Mouse (Mus musculus): Measurements from ENCODE around the gene Nrxn1.
"Not testable (repeated sequence)": the region's sequence is repeated elsewhere in the genome, so short reads cannot be mapped to it uniquely, and the experiment has no call there.

The Nrxn1 gene

DNA sequence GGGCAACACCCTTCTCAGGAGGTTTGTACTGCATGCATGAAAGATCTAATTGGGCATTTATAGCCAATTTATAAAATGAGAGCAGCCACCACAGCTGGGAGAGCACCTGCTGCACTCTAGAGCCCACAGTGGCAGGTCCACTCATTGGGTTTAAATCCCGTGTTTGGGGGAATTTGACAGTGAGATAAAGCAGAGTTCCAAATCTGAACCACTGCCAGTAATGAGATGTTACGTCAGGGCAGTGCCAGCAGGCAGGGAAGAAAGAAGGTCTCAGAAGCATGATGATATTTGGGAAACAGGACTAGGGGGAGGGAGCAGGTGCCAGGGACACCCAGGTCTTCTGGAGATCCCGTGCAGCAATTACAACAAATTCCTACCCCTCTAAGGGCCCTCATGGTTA, 509.7 kb downstream of the Nrxn1 start:
- no peak for DNase-seq (ENCODE audit: low spot score)

DNA sequence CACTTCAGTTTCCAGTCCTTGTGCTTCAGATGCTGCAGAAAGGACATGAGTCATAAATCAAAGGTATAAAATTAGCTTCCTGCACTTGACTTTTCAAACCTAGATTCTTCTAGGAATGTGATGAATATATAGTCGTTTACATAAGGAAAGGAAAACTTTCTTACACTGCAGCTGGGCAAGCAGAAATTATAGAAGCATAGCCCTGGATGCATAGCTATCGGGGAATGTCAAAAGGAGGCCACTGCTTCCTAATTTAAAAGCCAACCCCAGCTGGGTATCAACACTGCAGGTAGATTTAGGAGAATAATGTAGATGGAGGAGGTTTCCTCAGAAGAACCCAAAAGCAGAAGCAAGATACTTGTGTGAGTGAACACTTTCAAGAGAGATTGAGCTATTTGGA, 523.0 kb downstream of the Nrxn1 start:
- DNase-seq (ENCODE audit: low spot score) = no peak

DNA sequence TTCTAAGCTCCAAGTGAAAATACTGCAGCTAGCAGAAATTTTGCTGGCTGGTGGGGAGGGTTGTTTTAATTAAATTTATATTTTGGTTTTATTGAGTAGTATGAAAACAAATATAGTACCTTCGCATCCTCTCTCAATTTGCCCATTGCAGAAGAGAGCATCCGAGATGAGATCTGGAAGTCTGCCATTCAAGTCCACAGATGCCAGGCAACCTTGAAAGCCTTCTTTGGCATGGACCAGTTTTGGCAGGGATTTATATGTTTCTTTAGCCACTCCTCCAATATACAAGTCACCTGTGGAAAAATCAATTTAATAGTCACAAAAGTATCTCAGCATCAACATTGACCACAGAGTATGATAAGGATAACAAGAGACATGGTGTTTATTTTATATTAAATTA, 527.7 kb downstream of the Nrxn1 start:
- no peak for DNase-seq (ENCODE audit: low spot score)

DNA sequence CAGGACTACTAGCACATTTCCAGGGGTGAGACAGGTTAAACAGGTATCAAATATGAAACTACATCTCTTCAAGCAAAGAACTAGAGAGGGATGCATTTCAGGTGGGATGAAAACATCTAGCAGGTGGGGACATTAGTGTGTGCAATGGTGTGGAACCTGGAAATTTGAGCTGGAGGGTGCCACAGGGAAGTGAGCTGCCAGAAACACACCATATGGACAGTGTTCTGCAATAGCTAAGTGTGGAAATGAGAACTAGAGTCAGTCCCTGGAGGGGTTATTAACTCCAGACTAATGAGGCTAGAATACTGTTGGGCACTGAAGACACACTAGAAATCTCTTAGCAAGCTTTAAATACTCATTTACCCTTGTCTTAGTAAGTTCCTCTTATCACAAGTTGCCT, 536.5 kb downstream of the Nrxn1 start:
- DNase-seq (ENCODE audit: low spot score) = no peak

DNA sequence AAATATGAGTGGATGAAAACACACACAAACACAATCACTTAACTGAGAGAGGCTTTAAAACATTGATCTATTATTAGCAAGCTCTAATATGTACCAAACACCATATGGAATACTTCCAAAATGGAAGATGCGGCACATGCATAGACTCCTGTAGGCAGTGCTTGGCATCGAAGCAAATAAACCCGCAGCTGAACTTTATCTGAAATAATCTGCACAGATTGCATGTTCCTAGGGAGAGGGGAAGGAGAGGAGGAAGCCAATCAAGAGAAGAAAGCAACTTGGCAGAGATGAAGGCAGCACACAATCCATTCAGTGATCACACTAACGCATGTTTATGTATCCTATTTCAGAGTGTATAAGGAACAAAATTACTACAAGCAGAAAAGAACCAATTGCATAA, 542.5 kb downstream of the Nrxn1 start:
- no peak for DNase-seq (ENCODE audit: low spot score)

DNA sequence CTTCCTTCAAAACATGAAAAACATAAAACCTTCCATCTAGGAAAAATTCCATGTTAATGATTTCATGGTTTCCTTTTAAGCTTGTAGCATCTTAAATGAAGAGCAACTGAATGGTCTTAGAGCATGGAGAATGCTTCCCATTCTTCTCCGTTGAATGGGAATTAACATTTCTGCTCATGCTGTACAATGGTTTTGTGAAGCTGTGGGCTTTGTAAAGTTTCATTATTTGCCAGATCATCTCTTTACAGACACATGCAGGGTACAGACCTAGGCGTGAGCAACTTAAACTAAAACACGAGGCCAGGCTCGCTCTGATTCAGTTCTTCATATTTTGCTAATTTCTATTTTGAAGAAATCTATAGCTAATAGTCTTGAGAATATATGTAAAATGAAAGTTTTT, 546.1 kb downstream of the Nrxn1 start:
- no peak for DNase-seq (ENCODE audit: low spot score)

DNA sequence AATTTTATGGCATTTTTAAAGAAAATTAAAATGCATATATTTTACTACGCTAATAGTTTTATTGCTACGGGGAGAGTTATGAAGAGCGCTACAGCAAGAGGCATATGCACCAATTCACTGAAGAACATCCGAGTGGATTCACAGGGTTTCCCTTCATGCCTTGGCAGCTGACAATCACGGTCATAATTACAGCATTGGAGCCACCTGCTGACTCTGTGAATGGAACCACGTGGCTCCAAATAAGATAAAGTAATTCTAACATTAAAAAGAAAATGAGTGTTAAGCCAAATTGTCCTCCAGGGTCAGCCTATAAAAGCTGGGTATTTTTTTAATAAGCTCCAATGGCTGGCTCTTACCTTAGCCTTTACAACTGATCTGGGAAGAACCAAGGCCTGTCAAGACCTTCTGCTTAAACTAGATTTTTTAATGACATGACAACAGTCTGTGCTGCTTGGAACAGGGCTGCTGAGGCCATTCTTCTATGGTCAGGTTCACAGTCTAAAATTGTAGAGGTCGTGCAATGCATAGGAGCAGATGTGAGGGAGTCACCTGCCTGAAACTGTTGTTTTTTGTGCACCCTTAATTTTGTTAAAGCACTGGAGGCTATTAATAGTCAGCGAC, 548.1 kb downstream of the Nrxn1 start:
- no peak for DNase-seq (ENCODE audit: low spot score)

DNA sequence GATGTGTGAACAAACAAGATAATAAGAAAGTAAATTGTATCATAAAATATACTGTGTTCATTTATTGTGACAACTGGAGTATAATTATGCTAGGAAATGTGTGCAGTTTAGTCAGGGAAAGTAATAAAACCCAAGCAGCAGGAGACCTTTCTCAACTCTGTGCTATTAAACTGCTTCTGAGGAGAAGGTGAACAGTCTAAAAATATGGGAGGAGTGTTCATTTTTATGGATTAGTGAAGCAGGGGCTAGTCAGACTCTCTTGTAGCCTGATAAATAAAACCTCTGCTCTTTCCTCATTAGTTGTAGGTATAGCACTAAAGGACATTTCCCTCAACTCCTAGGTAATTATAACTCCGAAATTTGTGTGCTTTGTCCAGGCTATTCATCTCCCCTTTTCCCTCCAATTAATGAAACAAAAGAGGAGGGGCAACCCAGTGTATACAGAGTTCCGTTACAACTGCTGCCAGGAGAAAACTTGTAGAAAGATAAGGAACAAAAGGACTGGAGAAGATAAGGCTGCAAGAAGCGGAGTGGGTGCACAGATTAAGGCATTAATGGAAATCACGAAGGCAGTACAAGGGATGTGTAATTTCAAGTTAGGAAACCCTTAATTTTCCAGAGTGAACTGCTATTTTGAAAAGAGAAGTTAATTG, 548.8 kb downstream of the Nrxn1 start:
- DNase-seq (ENCODE audit: low spot score) = no peak

DNA sequence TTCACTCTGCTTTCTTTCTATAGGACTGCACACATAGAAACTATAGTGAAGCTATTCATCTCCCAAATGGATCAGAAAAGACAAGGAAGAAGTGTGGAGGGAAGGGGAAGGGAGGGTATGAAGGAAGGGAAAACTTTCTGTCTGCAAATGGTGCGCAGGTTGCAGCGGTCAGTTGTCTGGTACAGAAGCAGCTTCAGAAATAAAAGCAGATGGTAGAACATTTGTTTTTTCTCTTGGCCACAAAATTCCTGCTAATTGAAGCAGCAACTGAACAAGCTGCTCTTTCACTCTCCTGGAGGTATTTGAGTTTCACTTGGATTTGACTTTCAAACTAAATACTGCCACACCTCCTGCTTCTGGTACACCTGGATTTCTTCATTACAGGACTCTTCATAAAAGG, 561.4 kb downstream of the Nrxn1 start:
- no peak for DNase-seq (ENCODE audit: low spot score)

DNA sequence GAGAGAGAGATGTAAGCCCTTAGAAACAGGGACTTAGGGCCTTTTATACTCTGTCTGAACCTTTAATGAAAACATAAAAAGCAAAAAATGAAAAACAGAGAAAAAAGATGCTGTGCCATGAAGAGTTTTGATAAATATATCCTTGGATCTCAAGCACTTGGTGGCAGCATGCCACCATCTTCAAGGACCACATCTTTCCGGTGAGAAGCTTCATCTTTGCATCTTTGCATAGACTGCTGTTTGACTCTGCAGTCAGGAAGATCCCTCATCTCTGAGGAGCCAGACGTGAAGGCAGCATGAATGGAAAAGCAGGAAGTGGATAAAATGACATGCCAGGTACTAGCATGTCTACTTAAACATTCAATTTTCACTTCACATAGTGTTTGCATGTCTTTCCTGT, 586.8 kb downstream of the Nrxn1 start:
- DNase-seq (ENCODE audit: low spot score) = no peak

DNA sequence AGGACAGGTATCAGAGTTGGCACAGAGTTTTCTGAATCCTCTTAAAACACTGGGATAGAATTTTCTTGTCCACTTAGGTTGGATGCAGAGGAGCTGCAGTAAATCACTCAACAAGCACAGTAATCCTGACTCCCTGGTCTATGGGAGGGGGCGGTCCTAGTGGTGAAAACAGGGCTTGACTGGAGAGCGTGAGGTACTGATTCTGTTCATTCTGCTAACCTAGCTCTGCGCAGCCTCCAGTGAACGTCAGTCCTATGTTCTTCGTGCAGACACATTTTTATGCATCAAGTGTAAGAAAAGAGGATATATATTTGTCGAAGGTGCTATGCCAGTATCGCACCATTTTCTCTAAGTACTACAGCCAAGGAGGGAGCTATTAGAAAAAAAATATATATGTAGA, 588.9 kb downstream of the Nrxn1 start:
- not testable (repeated sequence) for DNase-seq (ENCODE audit: low spot score)

DNA sequence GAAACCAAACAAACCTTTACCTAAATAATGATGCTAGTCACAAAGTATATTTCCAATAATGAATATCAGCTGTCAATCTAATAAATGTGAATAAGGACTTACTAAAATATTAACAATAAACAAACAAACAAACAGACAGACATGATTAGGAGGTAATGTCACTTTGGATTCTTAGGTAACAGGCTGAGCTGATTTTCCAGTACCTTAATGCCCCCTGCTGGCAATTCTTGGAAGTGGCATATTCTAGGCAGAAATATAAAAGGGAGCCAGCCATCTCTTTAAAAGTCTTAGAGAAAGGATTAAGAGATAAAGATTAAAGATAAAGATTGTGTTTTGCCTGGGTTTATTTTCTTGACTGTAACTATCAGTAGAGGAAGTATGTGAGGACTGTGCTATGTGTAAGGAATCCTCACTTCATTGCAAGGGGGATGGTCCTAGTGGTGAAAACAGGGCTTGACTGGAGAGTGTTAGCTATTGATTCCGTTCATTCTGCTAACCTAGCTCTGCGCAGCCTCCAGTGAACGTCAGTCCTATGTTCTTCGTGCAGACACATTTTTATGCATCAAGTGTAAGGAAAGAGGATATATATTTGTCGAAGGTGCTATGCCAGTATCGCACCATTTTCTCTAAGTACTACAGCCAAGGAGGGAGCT, 591.7 kb downstream of the Nrxn1 start:
- DNase-seq (ENCODE audit: low spot score) = peak; percentile 27

DNA sequence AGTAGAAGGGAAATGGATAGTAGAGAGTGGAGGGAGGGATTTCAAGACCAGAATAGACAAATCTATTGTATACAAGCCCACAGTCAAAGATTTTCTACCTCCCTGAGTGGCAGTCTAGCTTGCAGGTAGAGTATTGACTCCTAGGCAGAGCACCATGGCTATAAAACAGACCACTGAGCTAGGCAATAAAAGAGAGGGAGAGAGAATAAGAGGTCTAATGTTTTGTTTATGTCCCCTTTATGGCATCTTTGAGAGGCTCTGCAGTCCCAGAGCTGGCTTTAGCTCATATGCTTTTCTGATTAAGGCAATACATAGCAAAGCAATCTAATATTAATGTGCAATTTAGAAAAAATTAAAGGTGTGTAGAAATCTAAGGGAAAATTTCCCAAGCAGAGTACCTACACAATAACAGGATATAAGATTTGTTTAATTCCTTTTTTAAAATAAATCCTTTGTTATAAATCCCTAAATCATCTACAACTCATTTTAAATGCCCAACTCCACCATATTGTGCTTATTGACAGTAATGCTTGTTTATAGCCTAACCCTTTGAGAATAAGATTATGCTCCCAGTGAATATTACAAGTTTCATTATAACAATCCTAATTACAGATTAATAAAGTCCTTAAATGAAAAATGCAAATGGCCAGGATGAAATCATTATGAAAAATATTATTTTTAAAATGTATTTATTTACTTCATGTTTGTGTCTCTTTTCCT, 613.2 kb downstream of the Nrxn1 start:
- DNase-seq (ENCODE audit: low spot score) = no peak

DNA sequence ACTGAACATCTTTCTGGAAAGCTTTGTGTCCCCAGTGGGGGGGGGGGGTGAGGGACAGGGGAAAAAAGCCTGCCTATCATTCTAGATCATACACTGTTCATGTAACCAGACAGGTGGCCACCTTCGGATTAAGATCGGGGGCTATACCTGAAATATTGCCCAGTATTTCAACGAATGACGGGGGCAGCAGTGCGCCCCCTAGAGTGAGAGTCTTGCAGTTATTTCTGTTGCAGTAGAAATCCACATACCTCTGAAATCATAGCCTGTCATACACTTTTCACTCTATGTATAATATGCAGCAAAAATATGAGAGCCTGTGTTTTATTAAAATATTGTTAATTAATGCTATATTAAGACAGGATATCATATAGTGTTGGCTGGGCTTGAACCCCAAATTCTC, 636.1 kb downstream of the Nrxn1 start:
- no peak for DNase-seq (ENCODE audit: low spot score)

DNA sequence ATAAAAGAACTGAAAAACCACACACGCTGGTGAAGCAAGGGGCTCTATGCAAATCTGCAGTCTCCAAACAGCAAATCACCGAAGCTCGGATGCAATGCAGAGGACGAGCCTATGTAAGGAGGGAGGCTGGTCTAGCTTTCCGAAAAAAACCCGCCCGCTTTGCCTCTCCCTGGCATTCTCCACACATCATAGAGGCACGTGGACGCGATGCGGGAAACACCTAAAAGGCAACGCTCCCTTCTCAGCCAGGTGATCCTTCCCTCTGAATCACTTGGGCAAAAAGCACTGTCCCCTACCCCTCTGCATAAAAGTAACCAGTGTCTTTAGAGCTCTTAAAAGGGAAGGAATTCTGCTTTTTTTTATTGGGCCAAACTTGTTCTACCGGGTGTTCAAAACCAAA, 637.0 kb downstream of the Nrxn1 start:
- DNase-seq (ENCODE audit: low spot score) = no peak

DNA sequence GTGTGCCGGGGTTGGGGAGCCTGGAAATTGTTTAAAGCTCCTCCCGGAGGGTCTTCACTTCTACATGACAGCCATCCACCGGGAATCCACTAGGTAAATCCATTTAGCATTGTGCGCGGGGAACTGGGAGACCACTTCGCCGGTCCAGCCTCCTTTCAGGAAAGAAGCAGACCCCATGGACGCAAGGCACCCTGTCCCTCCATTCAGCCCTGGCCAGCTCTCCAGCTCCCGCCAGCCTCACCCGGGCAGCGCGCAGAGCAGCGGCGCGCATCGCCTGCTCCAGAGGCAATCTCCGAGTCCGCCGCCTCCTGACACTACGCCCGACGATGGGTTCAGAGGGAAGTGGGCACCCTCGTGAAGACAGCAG, 637.5 kb downstream of the Nrxn1 start:
- no peak for DNase-seq (ENCODE audit: low spot score)

DNA sequence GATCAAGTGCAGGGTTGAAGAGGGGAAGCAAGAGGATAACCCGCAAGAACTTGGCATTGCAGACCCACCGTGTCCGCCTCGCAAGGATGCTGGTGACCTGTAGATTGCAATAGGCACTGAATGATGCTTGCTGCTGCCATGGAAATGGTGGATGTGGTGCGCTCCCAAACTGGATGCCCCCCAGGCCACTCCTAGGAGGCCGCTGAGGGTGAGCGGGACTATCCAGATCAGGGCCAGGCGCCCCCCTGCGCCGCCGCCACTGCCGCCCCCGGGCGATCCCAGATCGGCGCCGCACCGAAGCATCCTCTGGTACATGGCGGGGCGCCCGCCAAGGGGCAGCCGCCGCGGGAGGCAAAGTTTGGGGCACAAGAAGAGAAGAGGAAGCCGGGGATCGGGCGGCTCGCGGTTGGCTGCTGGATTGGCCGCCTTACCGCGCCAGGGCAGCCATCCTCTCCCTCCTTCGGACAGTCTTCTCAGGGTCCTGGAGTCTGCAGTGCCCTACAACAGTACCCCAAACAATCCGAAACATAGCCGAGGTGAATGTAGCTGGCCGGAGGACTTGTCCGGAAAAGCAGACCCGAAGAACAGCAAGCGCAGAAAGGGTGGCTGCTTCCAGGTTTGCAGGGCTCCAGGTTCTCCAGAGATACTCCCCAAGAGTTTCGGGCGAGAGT, 638.0 kb downstream of the Nrxn1 start:
- DNase-seq (ENCODE audit: low spot score) = no peak

DNA sequence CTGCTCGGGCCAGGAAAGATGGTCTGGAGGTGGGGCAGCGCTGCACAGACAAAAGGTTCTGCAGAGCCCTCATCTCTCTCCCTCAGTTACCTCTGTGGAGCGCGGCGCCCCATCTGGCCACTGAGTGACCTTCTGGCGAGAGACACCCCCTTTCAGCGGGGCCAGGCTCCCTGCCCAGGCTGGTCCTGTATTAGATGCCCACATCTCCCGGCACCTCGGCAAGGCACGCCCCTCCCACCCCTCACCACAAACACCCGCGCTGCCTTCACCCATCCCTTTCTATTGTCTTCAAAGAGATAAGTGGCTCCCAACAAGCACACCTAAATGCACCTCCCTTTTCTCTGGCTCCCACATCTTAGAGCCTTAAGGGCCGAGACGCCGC, 638.5 kb downstream of the Nrxn1 start:
- DNase-seq (ENCODE audit: low spot score) = no peak

DNA sequence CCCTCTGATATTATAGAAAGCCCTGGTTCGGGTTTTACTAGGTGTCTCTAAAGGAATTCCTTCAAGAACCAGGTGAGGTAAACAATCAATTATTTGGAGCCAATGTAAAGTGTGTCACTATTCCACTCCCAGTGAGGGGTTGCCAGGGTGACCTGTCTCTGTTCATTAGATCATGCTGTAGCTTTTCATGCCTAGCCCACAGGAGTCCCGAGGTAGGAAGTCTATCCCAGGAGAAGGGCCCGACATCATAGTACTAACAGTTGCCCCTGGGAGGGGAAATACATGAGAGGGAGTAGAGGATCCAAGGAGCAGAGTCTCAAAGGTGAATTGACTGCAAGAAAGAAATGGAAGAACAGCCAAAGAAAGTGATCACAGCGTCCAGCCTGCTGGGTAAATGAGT, 639.6 kb downstream of the Nrxn1 start:
- no peak for DNase-seq (ENCODE audit: low spot score)

DNA sequence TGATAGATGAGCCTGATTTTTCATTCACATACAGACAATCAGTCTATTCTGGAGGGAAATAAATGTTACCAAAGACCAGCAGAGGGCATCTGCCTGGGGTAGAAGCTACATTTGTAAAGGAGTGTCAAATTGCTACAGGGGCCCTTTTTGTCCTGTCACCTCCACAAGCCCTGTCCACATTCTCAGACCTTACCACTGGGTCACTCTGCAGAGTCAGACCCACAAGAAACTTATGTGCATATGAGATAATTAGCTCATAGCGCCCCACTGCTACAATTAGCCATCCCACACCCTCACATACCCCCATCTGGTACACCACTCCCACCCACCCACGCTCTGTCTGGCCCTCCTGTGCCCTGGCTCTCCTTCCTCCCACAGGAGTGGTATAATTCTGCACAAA, 640.1 kb downstream of the Nrxn1 start:
- DNase-seq (ENCODE audit: low spot score) = no peak

DNA sequence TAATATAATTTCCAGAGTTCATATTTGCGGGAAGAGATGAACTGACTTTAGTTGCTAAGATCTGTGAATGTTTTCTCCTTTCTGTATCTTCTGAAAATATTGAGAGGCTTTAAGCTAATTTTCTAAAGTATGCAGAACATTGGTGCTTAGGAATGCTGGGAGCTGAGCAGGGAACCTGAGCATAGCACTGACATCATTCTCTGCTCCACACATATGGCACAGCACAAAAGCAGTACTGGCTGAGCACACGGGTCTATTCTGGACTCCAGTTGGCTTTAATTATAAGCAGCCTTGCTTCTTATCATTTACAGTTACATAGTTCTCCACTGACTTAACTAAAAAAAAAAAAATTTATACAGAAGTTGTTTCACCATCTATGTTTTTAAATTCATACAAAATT, 641.5 kb downstream of the Nrxn1 start:
- DNase-seq (ENCODE audit: low spot score) = no peak

DNA sequence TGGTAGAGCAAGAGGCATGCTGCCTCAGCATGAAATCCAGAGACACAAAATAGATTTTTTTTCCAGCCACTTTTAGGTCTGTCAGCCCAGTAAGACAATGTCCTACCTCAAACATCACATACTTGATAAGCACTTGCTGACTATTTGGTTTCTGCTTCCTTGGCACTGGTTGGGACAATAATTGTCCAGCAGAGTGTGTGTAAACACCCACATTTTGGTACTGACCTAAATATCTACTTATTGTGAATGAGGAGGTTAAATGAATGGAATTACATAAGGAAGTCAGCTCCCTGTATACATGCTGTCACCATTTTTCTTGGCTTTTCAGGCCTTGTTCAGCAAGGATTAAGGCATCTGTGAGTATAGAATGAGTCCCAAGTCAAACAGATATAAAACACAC, 649.8 kb downstream of the Nrxn1 start:
- DNase-seq (ENCODE audit: low spot score) = no peak

DNA sequence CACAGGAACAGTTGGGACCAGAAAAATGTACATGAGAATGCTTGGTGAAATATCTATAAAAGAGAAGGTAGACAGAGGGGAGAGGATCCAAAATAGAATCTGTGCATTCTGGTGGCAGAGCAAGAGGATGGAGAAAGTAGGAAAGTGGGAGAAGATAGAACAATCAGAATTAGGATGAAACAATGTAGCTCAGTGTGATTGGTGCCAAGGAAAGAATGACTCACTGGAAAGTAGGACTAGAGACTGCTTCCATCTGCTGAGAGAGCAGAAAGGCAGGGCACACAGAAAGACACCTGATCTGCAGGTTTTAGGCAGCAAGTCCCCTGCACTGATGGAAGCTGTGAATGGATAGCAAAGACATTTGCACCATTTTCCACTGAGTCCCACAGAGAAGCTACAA, 657.0 kb downstream of the Nrxn1 start:
- no peak for DNase-seq (ENCODE audit: low spot score)
